Mouse (Mus musculus): ENCODE data around the gene Mical3. TPM values are rescaled to one million over a fixed set of nuclear protein-coding genes. Genes with fewer than 3 reads are reported as not detected.

Mical3 gene
- polyA plus RNA-seq, 2 experiments, result 13.3 to 17.3 TPM

DNA sequence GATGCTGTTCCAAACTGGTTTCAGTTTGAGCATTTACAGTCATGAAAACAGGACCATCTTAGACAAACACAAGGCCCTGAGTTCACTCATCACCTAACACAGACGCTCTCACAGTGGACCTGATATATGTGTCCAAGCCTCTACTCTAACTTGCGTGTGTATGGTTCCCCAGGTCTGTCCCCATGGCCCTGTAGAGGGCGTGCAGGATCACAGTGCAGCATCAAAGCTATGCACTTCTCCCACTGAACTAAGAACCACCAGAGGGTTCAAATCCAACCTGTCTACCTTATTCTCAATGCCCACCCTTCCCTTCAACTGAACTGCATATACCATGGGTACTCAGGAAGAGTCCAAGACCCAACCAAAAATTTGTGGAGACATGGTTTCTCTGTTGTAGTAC lies 91.1 kb downstream of the Mical3 start:
- ATAC-seq (ENCODE audit: low FRiP score, low read depth), result no peak
- Histone ChIP-seq H3K9ac (ENCODE audit: low read depth, low read length, severe bottlenecking) (no peak overlapping the region), H3K36me3 (ENCODE audit: control insufficient read depth, insufficient read depth, low read length) (peaks cover 27% of the 10 kb centered on the region), H3K4me1 (ENCODE audit: control insufficient read depth, insufficient read depth, low read length) (peaks cover 15% of the 10 kb centered on the region), H3K9me3 (ENCODE audit: control insufficient read depth, low read length) (no peaks in the 10 kb centered on the region), H3K4me3 (replicated peaks; ENCODE audit: low read length) (no peak overlapping the region), H3K27ac (replicated peaks; ENCODE audit: low read depth, low read length) (no peak overlapping the region), H3K4me2 (replicated peaks; ENCODE audit: low read depth, low read length, severe bottlenecking) (no peak overlapping the region), H3K27me3 (ENCODE audit: control insufficient read depth, insufficient read depth, low read length) (no peaks in the 10 kb centered on the region)
- no peak for TF ChIP-seq POLR2A (IDR thresholded peaks at IDR 0.05; ENCODE audit: borderline replicate concordance, extremely low read depth, insufficient read depth, insufficient read length)
- 91% methylated on average over 3 of the region's 3 CpGs for WGBS
- DNase-seq (ENCODE audit: low spot score), result no peak

- no peak for TF ChIP-seq POLR2A (IDR thresholded peaks at IDR 0.05; ENCODE audit: borderline replicate concordance, extremely low read depth, insufficient read depth, insufficient read length)
- Histone ChIP-seq H3K27ac (replicated peaks; ENCODE audit: low read depth, low read length) (no peak overlapping the region), H3K9me3 (ENCODE audit: control insufficient read depth, low read length) (no peaks in the 10 kb centered on the region), H3K4me3 (replicated peaks; ENCODE audit: low read length) (no peak overlapping the region), H3K9ac (ENCODE audit: low read depth, low read length, severe bottlenecking) (no peak overlapping the region), H3K36me3 (ENCODE audit: control insufficient read depth, insufficient read depth, low read length) (peaks cover 32% of the 10 kb centered on the region), H3K4me2 (replicated peaks; ENCODE audit: low read depth, low read length, severe bottlenecking) (no peak overlapping the region), H3K27me3 (ENCODE audit: control insufficient read depth, insufficient read depth, low read length) (no peaks in the 10 kb centered on the region), H3K4me1 (ENCODE audit: control insufficient read depth, insufficient read depth, low read length) (peaks cover 11% of the 10 kb centered on the region)
- WGBS, result 74% methylated on average over 9 of the region's 9 CpGs
- DNase-seq (ENCODE audit: low spot score), result no peak
- no peak for ATAC-seq (ENCODE audit: low FRiP score, low read depth)
Observed at GRCm38 (mm10) chr6:121039286-121039685, 91.5 kb downstream of the Mical3 start.

GRCm38 (mm10) chr6:121037086-121037485 lies 93.7 kb downstream of the Mical3 start:
- H3K9ac ChIP-seq (ENCODE audit: low read depth, low read length, severe bottlenecking), result no peak overlapping the region
- H3K4me3 ChIP-seq (replicated peaks; ENCODE audit: low read length), result no peak overlapping the region
- DNase-seq (ENCODE audit: low spot score) (no peak), ATAC-seq (ENCODE audit: low FRiP score, low read depth) (no peak)
- 52% methylated on average over 4 of the region's 4 CpGs for WGBS
- H3K4me1 ChIP-seq (ENCODE audit: control insufficient read depth, insufficient read depth, low read length), result no peaks in the 10 kb centered on the region
- H3K9me3 ChIP-seq (ENCODE audit: control insufficient read depth, low read length), result no peaks in the 10 kb centered on the region
- no peak overlapping the region for H3K27ac ChIP-seq (replicated peaks; ENCODE audit: low read depth, low read length)
- no peak for TF ChIP-seq POLR2A (IDR thresholded peaks at IDR 0.05; ENCODE audit: borderline replicate concordance, extremely low read depth, insufficient read depth, insufficient read length)
- H3K36me3 ChIP-seq (ENCODE audit: control insufficient read depth, insufficient read depth, low read length), result peaks cover 52% of the 10 kb centered on the region
- no peaks in the 10 kb centered on the region for H3K27me3 ChIP-seq (ENCODE audit: control insufficient read depth, insufficient read depth, low read length)
- H3K4me2 ChIP-seq (replicated peaks; ENCODE audit: low read depth, low read length, severe bottlenecking), result no peak overlapping the region

- no peak for ATAC-seq (ENCODE audit: low FRiP score, low read depth)
- no peak for TF ChIP-seq POLR2A (IDR thresholded peaks at IDR 0.05; ENCODE audit: borderline replicate concordance, extremely low read depth, insufficient read depth, insufficient read length)
Observed at GRCm38 (mm10) chr6:121035929-121036328, 94.9 kb downstream of the Mical3 start.

GRCm38 (mm10) chr6:121035268-121035667 lies 95.5 kb downstream of the Mical3 start:
- Histone ChIP-seq H3K27me3 (ENCODE audit: control insufficient read depth, insufficient read depth, low read length) (no peaks in the 10 kb centered on the region), H3K9ac (ENCODE audit: low read depth, low read length, severe bottlenecking) (no peak overlapping the region), H3K27ac (replicated peaks; ENCODE audit: low read depth, low read length) (no peak overlapping the region), H3K36me3 (ENCODE audit: control insufficient read depth, insufficient read depth, low read length) (peaks cover 63% of the 10 kb centered on the region), H3K4me3 (replicated peaks; ENCODE audit: low read length) (no peak overlapping the region), H3K9me3 (ENCODE audit: control insufficient read depth, low read length) (no peaks in the 10 kb centered on the region), H3K4me1 (ENCODE audit: control insufficient read depth, insufficient read depth, low read length) (no peaks in the 10 kb centered on the region), H3K4me2 (replicated peaks; ENCODE audit: low read depth, low read length, severe bottlenecking) (no peak overlapping the region)
- TF ChIP-seq POLR2A (IDR thresholded peaks at IDR 0.05; ENCODE audit: borderline replicate concordance, extremely low read depth, insufficient read depth, insufficient read length), result no peak
- DNase-seq (ENCODE audit: low spot score), result no peak
- no peak for ATAC-seq (ENCODE audit: low FRiP score, low read depth)
- WGBS, result 91% methylated on average over 12 of the region's 12 CpGs

More at GRCm38 (mm10) chr6:121035929-121036328, 94.9 kb downstream of the Mical3 start:
- 76% methylated on average over 3 of the region's 3 CpGs for WGBS
- Histone ChIP-seq H3K27me3 (ENCODE audit: control insufficient read depth, insufficient read depth, low read length) (no peaks in the 10 kb centered on the region), H3K9me3 (ENCODE audit: control insufficient read depth, low read length) (no peaks in the 10 kb centered on the region), H3K27ac (replicated peaks; ENCODE audit: low read depth, low read length) (no peak overlapping the region), H3K4me2 (replicated peaks; ENCODE audit: low read depth, low read length, severe bottlenecking) (no peak overlapping the region), H3K4me1 (ENCODE audit: control insufficient read depth, insufficient read depth, low read length) (no peaks in the 10 kb centered on the region), H3K9ac (ENCODE audit: low read depth, low read length, severe bottlenecking) (no peak overlapping the region), H3K36me3 (ENCODE audit: control insufficient read depth, insufficient read depth, low read length) (peaks cover 63% of the 10 kb centered on the region), H3K4me3 (replicated peaks; ENCODE audit: low read length) (no peak overlapping the region)
- DNase-seq (ENCODE audit: low spot score), result no peak

DNA sequence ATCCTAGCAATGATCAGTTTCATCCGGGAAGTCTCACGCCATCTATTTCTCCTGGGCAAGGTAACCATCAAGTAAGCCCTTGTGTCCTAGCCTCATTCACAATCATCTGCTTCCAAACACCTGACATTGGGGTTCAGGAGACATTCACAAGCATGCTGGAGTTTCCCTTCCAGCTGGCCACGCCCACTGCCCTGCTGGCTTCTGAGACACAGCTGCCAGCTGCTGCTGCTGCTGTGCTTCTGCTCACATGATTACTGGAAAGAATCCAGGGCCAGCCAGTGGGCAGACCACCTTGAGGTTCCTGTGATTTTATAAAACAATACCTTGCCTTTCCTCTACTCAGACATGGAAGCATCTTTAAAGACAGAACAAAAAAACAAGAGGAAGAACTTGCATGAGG lies 97.5 kb downstream of the Mical3 start:
- DNase-seq (ENCODE audit: low spot score) (peak; percentile 15), ATAC-seq (ENCODE audit: low FRiP score, low read depth) (no peak)
- no peak overlapping the region for H3K9ac ChIP-seq (ENCODE audit: low read depth, low read length, severe bottlenecking)
- no peaks in the 10 kb centered on the region for H3K4me1 ChIP-seq (ENCODE audit: control insufficient read depth, insufficient read depth, low read length)
- no peak for TF ChIP-seq POLR2A (IDR thresholded peaks at IDR 0.05; ENCODE audit: borderline replicate concordance, extremely low read depth, insufficient read depth, insufficient read length)
- WGBS, result 90% methylated on average over 3 of the region's 3 CpGs
- no peaks in the 10 kb centered on the region for H3K27me3 ChIP-seq (ENCODE audit: control insufficient read depth, insufficient read depth, low read length)
- no peak overlapping the region for H3K27ac ChIP-seq (replicated peaks; ENCODE audit: low read depth, low read length)
- no peaks in the 10 kb centered on the region for H3K9me3 ChIP-seq (ENCODE audit: control insufficient read depth, low read length)
- H3K4me3 ChIP-seq (replicated peaks; ENCODE audit: low read length), result no peak overlapping the region
- H3K36me3 ChIP-seq (ENCODE audit: control insufficient read depth, insufficient read depth, low read length), result peaks cover 63% of the 10 kb centered on the region
- no peak overlapping the region for H3K4me2 ChIP-seq (replicated peaks; ENCODE audit: low read depth, low read length, severe bottlenecking)

Measured in limb, embryonic 14.5 days (tissue).